Mouse (Mus musculus): Measurements from ENCODE around the gene Trip13. TPM values are rescaled to one million over a fixed set of nuclear protein-coding genes. Genes with fewer than 3 reads are reported as not detected.

The Trip13 gene
- polyA plus RNA-seq, 1 experiment from 2014 or later = 27.7 TPM

DNA sequence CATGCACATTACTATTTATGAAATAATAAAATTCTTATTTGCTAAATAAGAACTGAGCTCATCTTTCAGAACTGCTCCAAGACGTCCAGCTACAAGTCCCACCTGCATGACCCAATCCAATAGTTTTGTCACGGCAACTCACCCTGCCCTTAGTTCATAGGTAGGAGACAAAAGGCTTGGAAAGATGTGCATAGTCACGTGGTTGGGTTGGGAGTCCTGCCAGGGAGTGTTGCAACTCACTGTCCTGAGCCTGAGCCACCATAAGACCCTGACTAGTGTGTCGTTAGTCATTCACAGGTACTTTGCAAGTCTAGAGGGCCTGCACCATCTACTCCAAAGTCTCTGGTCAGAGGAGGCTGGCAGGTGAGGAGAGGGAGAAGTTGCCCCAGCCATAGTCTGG, 51.5 kb downstream of the Trip13 start:
- ATAC-seq (ENCODE audit: insufficient number of reproducible peaks, insufficient read depth, low FRiP score, low read depth) = no peak

DNA sequence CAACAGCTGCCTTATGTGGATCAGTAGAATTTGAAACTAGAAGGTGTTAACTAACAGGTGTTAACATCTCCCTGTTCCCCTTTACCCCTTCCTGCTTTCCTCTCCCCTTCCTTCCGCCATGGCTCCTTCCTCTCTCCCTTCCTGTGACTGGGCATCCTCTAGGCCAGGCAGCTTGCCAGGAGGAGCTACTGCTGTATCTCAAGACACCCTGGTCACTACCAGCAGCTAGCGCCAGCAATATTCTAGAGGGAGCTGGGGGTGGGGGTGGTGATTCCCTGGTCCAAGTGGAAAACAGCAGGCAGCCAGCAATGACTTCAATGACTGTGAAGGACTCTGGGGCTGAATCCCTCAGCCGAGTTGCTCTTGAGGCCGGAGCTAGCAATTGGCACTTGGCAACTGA, 51.9 kb downstream of the Trip13 start:
- Histone ChIP-seq H3K4me1 (ENCODE audit: control insufficient read depth in 2 of 2, insufficient read depth in 2 of 2, low read length in 2 of 2) (peaks cover 13 to 15% of the 10 kb centered on the region in 2 experiments; a peak in 3 of 4 replicates), H3K4me3 (ENCODE audit: control insufficient read depth in 1 of 2, insufficient read depth in 1 of 2, low read depth in 1 of 2, low read length in 2 of 2) (no peak overlapping the region), H3K9ac (ENCODE audit: low read length) (no peak overlapping the region), H3K36me3 (ENCODE audit: control insufficient read depth, insufficient read depth, low read length) (no peaks in the 10 kb centered on the region), H3K27ac (replicated peaks in 1 of 2; ENCODE audit: control insufficient read depth in 1 of 2, insufficient read depth in 1 of 2, low read depth in 2 of 2, low read length in 2 of 2) (no peak overlapping the region), H3K4me2 (ENCODE audit: low read length) (no peak overlapping the region), H3K9me3 (ENCODE audit: control insufficient read depth, low read length) (no peaks in the 10 kb centered on the region), H3K27me3 (ENCODE audit: control insufficient read depth, insufficient read depth, low read length) (no peaks in the 10 kb centered on the region)
- ATAC-seq (ENCODE audit: insufficient number of reproducible peaks, insufficient read depth, low FRiP score, low read depth) = no peak
- WGBS = 60% methylated on average over 4 of the region's 4 CpGs

More for the DNA sequence above, 51.5 kb downstream of the Trip13 start:
- no peak overlapping the region for H3K4me3 ChIP-seq (ENCODE audit: control insufficient read depth in 1 of 2, insufficient read depth in 1 of 2, low read depth in 1 of 2, low read length in 2 of 2)
- 67% methylated on average over 4 of the region's 4 CpGs for WGBS
- H3K36me3 ChIP-seq (ENCODE audit: control insufficient read depth, insufficient read depth, low read length) = no peaks in the 10 kb centered on the region
- peaks cover 13 to 15% of the 10 kb centered on the region in 2 experiments; a peak in 3 of 4 replicates for H3K4me1 ChIP-seq (ENCODE audit: control insufficient read depth in 2 of 2, insufficient read depth in 2 of 2, low read length in 2 of 2)
- no peak overlapping the region for H3K9ac ChIP-seq (ENCODE audit: low read length)
- H3K9me3 ChIP-seq (ENCODE audit: control insufficient read depth, low read length) = no peaks in the 10 kb centered on the region
- no peaks in the 10 kb centered on the region for H3K27me3 ChIP-seq (ENCODE audit: control insufficient read depth, insufficient read depth, low read length)
- no peak overlapping the region for H3K27ac ChIP-seq (replicated peaks in 1 of 2; ENCODE audit: control insufficient read depth in 1 of 2, insufficient read depth in 1 of 2, low read depth in 2 of 2, low read length in 2 of 2)
- no peak overlapping the region for H3K4me2 ChIP-seq (ENCODE audit: low read length)

DNA sequence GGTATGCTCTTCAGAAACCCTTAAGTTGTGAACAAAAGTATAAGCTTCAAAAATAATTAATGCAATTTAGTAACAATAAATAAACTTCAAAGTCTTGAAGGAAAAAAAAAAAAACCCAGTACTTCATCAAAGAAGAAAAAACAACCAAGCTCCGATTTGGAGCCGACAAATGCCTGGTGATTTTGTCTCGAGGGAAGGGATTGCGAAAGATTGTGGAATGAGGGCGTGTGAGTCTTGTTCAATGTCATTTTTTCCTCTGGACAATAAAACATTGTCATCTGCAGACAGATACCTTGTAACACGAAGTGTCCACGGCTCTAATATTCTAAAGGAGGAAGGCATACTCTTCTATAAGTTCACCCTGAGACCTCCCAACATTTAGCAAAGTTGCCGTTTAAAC, 56.2 kb downstream of the Trip13 start:
- Histone ChIP-seq H3K4me1 (ENCODE audit: control insufficient read depth in 2 of 2, insufficient read depth in 2 of 2, low read length in 2 of 2) (peaks cover 4 to 6% of the 10 kb centered on the region in 2 experiments; a peak in 3 of 4 replicates), H3K27ac (replicated peaks in 1 of 2; ENCODE audit: control insufficient read depth in 1 of 2, insufficient read depth in 1 of 2, low read depth in 2 of 2, low read length in 2 of 2) (no peak overlapping the region), H3K4me2 (ENCODE audit: low read length) (no peak overlapping the region), H3K9ac (ENCODE audit: low read length) (no peak overlapping the region), H3K36me3 (ENCODE audit: control insufficient read depth, insufficient read depth, low read length) (no peaks in the 10 kb centered on the region), H3K9me3 (ENCODE audit: control insufficient read depth, low read length) (no peaks in the 10 kb centered on the region), H3K4me3 (ENCODE audit: control insufficient read depth in 1 of 2, insufficient read depth in 1 of 2, low read depth in 1 of 2, low read length in 2 of 2) (no peak overlapping the region), H3K27me3 (ENCODE audit: control insufficient read depth, insufficient read depth, low read length) (no peaks in the 10 kb centered on the region)
- WGBS = 65% methylated on average over 8 of the region's 8 CpGs
- ATAC-seq (ENCODE audit: insufficient number of reproducible peaks, insufficient read depth, low FRiP score, low read depth) = no peak

GRCm38 (mm10) chr13:73879824-73880223, 57.8 kb downstream of the Trip13 start:
- no peak overlapping the region for H3K9ac ChIP-seq (ENCODE audit: low read length)
- H3K4me1 ChIP-seq (ENCODE audit: control insufficient read depth in 2 of 2, insufficient read depth in 2 of 2, low read length in 2 of 2) = no peaks in the 10 kb centered on the region
- ATAC-seq (ENCODE audit: insufficient number of reproducible peaks, insufficient read depth, low FRiP score, low read depth) = no peak
- H3K4me2 ChIP-seq (ENCODE audit: low read length) = no peak overlapping the region
- no peaks in the 10 kb centered on the region for H3K9me3 ChIP-seq (ENCODE audit: control insufficient read depth, low read length)
- no peaks in the 10 kb centered on the region for H3K36me3 ChIP-seq (ENCODE audit: control insufficient read depth, insufficient read depth, low read length)
- whole genome bisulfite sequencing = 76% methylated on average over 5 of the region's 5 CpGs
- H3K27ac ChIP-seq (replicated peaks in 1 of 2; ENCODE audit: control insufficient read depth in 1 of 2, insufficient read depth in 1 of 2, low read depth in 2 of 2, low read length in 2 of 2) = no peak overlapping the region
- no peaks in the 10 kb centered on the region for H3K27me3 ChIP-seq (ENCODE audit: control insufficient read depth, insufficient read depth, low read length)
- no peak overlapping the region for H3K4me3 ChIP-seq (ENCODE audit: control insufficient read depth in 1 of 2, insufficient read depth in 1 of 2, low read depth in 1 of 2, low read length in 2 of 2)

DNA sequence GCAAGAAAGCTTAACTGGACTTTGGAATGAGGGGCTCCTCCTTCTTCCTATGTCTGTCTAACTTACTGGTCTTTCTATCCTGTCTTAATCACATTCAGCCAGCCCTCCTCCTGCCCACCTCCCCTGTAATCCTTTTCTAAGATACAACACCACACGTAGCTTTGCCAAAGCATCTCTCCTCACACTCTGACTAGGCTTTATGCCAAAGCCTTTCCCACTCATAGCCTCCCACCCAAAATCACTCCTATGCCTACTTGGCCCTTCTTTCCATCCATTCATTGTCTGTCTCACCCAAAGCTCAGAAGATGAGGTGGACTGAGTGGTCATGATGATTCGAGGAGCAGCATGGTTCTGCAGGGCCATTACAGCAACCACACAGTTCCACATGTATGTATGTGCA, 65.4 kb downstream of the Trip13 start:
- Histone ChIP-seq H3K4me1 (ENCODE audit: control insufficient read depth in 2 of 2, insufficient read depth in 2 of 2, low read length in 2 of 2) (no peaks in the 10 kb centered on the region), H3K27ac (replicated peaks in 1 of 2; ENCODE audit: control insufficient read depth in 1 of 2, insufficient read depth in 1 of 2, low read depth in 2 of 2, low read length in 2 of 2) (no peak overlapping the region), H3K27me3 (ENCODE audit: control insufficient read depth, insufficient read depth, low read length) (no peaks in the 10 kb centered on the region), H3K9ac (ENCODE audit: low read length) (no peak overlapping the region), H3K4me2 (ENCODE audit: low read length) (no peak overlapping the region), H3K4me3 (ENCODE audit: control insufficient read depth in 1 of 2, insufficient read depth in 1 of 2, low read depth in 1 of 2, low read length in 2 of 2) (no peak overlapping the region), H3K9me3 (ENCODE audit: control insufficient read depth, low read length) (no peaks in the 10 kb centered on the region), H3K36me3 (ENCODE audit: control insufficient read depth, insufficient read depth, low read length) (no peaks in the 10 kb centered on the region)
- no peak for ATAC-seq (ENCODE audit: insufficient number of reproducible peaks, insufficient read depth, low FRiP score, low read depth)
- 72% methylated on average over 2 of the region's 2 CpGs for WGBS

Small RNAs within 50 kb of the gene (microRNA-seq; reads per million reads assigned to microRNA genes)
- gene Gm25197 = not detected

Other genes starting within 250 kb of the Trip13 start
- gene Slc6a19, start 232.9 kb downstream of the Trip13 start, polyA plus RNA-seq (2014; fragmentation: Nextera tagmentation; extraction: Ambion mirVana) = not detected in 2 replicates
- 39.4 and 44.1 TPM in 2 replicates for gene Slc12a7, start 204.7 kb downstream of the Trip13 start, polyA plus RNA-seq (2014; fragmentation: Nextera tagmentation; extraction: Ambion mirVana)
- 2.4 and 3.3 TPM in 2 replicates for gene Nkd2, start 90.2 kb downstream of the Trip13 start, polyA plus RNA-seq (2014; fragmentation: Nextera tagmentation; extraction: Ambion mirVana)
- 37.1 and 38.6 TPM in 2 replicates for gene Brd9, start within 50 bp of the Trip13 start, polyA plus RNA-seq (2014; fragmentation: Nextera tagmentation; extraction: Ambion mirVana)
- gene Zdhhc11, start 26.1 kb upstream of the Trip13 start, polyA plus RNA-seq (2014; fragmentation: Nextera tagmentation; extraction: Ambion mirVana) = not detected in 2 replicates
- 5.3 and 7.3 TPM in 2 replicates for gene Tppp, start 71.6 kb upstream of the Trip13 start, polyA plus RNA-seq (2014; fragmentation: Nextera tagmentation; extraction: Ambion mirVana)
- gene Cep72, start 124.5 kb upstream of the Trip13 start, polyA plus RNA-seq (2014; fragmentation: Nextera tagmentation; extraction: Ambion mirVana) = 10.6 and 12.3 TPM in 2 replicates
- 0.08 and 0.30 TPM in 2 replicates for gene Slc9a3, start 183.7 kb upstream of the Trip13 start, polyA plus RNA-seq (2014; fragmentation: Nextera tagmentation; extraction: Ambion mirVana)